Mouse (Mus musculus) right cerebral cortex, adult 2 months (tissue): ENCODE measurements at regions not wholly inside any gene's neighbourhood (a gene's known extent, or its start where the extent isn't known, plus 50 kb on each side); places are given as distances from the start of the nearest gene placed in this dataset.
"Not testable (repeated sequence)": the region's sequence is repeated elsewhere in the genome, so short reads cannot be mapped to it uniquely, and the experiment has no call there.

ENCODE experiments used
- DNase-seq, 2 experiments: peaks; one replicate each; pipeline ENCODE4 v3.0.0; 2021 to 2022; ENCODE audit warnings: low spot score in 2 of 2

- no peak for DNase-seq
Measured at GRCm38 (mm10) chr10:25702146-25702545, 166.1 kb upstream of the Smlr1 start.

DNA sequence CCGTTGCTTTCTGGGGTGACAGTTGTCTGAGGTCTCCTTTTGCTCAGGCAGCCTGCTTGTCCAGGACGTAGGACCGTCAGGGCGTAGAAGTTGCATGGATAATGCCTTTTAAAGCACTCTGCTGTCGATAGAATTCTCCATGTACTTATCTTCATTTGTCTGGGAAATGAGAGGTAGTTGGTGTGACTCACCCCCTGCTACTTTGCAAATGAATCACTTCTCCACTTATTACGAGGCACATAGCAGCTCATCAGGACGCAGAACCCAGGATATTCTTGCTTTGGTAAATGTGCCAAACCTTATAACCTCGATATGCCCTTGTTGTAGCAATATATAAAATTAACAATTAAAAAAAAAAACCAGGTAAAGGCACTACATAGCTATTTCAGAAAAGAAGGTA is 159.7 kb upstream of the Smlr1 start:
- DNase-seq = no peak

DNA sequence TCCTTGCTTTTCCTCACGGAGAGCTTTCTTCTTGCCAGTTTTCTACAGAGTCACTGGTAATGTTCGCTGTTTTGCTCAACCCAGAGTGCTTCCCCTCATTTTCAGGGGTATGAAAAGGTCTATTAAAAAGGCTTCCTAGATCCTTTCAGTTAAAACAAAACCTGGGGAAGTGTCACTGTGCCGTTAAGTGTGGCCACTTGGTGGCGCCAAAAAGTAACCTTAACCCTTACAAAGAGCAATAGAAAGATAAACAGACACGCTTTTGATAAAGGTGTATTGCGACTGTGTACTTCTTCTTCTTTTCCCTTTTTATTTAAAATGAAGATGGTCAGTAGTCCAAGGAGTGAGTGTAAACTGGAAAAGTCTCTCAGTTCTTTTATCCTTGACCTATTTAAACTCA is 145.2 kb upstream of the Smlr1 start:
- DNase-seq = peak; percentile 73 to 87

DNA sequence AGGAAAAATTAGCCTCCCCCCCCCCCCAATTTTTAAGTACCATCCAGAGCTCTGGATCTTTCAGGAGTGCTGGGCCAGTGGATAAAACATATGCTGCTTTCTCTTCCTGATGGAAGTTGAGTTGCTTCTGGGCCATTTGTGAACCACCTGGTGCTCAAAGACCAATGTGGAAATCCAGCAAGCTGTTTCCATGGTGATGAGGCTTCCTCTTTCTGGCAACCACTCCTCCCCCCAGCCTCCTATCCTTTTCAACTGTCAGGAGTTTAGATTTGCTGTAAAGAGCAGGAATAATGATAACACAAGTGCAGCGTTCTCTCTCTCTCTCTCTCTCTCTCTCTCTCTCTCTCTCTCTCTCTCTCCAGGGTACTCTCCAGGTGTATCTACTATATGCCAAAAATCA is 141.8 kb upstream of the Smlr1 start:
- DNase-seq = peak; percentile 21 to 43

GRCm38 (mm10) chr10:25675368-25675767 is 139.3 kb upstream of the Smlr1 start:
- DNase-seq = no peak

DNA sequence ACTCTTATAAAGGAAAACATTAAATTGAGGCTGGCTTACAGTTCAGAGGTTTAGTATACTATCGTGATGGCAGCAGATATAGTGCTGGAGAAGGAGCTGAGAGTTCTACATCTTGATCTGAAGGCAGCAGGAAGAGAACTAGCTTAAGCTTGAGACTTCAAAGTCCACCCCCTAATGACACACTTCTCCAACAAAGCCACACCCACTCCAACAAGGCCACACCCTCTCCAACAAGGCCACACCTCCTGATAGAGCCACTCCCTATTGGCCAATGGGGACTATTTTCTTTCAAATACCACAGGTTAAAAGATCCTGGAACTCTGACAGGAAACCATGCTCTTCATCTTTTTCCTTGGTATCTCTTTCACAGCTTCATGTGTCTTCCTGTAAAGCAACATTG is 134.0 kb upstream of the Smlr1 start:
- no peak for DNase-seq

- no peak for DNase-seq
Measured at GRCm38 (mm10) chr10:25652742-25653563, 116.9 kb upstream of the Smlr1 start.

GRCm38 (mm10) chr10:25647740-25648139 is 111.7 kb upstream of the Smlr1 start:
- DNase-seq = no peak

GRCm38 (mm10) chr10:25643518-25643993 is 107.5 kb upstream of the Smlr1 start:
- DNase-seq = peak; percentile 9 to 15

GRCm38 (mm10) chr10:25642079-25642696 is 106.1 kb upstream of the Smlr1 start:
- DNase-seq = peak in 1 of 2 experiments; percentile 7

GRCm38 (mm10) chr10:25633058-25633614 is 97.1 kb upstream of the Smlr1 start:
- no peak for DNase-seq

GRCm38 (mm10) chr10:25632306-25632705 is 96.2 kb upstream of the Smlr1 start:
- no peak for DNase-seq

DNA sequence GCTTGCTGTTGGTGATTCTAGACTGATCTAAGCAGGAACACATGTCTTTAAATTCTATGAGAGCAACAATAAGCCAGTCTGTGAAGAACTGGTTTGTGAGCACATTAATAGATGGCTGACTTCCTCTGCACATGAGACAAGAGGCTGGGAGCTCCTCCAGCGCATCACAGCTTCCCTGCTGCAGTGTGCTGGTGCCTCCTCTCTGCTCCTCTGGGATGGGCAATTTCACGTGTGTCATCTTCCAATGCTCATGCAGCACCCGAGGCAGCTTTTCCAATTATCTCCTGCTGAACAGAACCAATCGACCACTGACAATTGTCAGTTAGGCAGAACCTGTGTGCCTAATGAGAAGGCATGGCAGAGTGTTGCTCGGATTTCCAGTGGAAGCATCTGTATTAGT is 86.5 kb upstream of the Smlr1 start:
- DNase-seq = no peak

GRCm38 (mm10) chr10:25621747-25622134 is 85.7 kb upstream of the Smlr1 start:
- not testable (repeated sequence) for DNase-seq

- DNase-seq = peak; percentile 6 to 29
Measured at GRCm38 (mm10) chr10:25620939-25621746, 85.1 kb upstream of the Smlr1 start.

DNA sequence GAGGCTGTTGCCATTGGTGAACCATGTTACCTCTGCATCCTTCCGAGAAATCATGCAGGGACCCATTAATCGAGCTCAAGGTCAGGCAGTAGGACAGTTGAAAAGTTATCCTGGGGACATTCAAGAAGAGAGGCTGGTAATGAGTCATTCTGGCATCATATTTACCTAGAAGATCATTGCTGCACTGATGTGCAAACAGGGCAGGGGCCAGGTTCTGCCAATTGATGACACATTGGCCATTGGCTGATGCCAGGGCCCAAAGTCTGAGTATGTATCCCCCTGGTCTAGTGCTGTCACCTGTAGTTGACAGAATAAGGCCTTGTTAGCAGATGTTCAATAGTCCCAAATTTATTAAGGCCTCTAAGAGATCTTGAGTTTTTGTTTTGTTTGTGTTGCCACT is 83.6 kb upstream of the Smlr1 start:
- no peak for DNase-seq

GRCm38 (mm10) chr10:25601471-25601870 is 65.4 kb upstream of the Smlr1 start:
- DNase-seq = no peak

GRCm38 (mm10) chr10:25589316-25589645 is 53.2 kb upstream of the Smlr1 start:
- no peak for DNase-seq

DNA sequence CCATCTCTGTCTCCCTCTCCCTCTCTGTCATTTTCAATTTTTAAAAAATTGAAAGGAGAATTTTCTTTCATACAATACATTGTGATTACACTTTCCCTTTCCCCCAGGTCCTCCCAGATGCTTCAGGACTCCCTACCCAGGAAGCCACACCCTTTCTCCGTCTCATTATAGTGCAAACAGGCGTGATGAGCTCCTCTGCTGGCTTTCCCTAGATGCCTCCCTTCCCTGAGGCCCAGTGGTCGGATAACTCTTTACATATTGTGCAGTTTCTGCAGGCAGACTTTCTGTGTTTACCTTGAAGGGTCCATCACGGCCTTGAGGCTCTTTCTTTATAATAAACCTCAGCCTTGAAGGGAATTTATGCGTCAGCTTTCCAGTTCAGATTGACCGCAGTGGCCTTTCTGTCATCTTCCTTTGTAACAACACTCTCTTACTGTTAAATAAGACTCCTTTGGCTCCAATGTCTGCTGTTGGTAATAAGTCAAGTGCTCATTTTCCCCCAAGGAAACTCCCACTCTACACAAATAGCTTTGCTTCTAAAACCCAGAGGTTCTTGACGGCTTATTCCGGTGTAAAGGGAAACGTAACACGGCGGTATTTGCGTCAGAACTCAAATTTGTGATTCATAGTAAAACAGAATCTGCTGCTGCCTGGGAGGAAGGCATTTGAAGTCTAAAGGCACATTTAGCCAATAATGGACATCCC is 52.7 kb upstream of the Smlr1 start:
- DNase-seq = peak in 1 of 2 experiments; percentile 9
